Mouse (Mus musculus) olfactory bulb, adult 2 months (tissue): Measurements from ENCODE around the gene Nr2c1. TPM values are rescaled to one million over a fixed set of nuclear protein-coding genes. Genes with fewer than 3 reads are reported as not detected.

Source experiments
- H3K27ac ChIP-seq: fragments of 200-500 bp; 2 replicates; pipeline ENCODE4 v1.5.1; 2012; ENCODE audit warnings: low read depth, low read length; ENCODE audit not compliant: insufficient read depth
- H3K4me1 ChIP-seq: fragments of 200-500 bp; 2 replicates; pipeline ENCODE4 v1.6.1; 2012; ENCODE audit warnings: low read length; ENCODE audit not compliant: control insufficient read depth, insufficient read depth
- H3K4me3 ChIP-seq: fragments of 200-500 bp; 2 replicates; pipeline ENCODE4 v1.5.1; 2012; ENCODE audit warnings: mild to moderate bottlenecking, low read depth, low read length, moderate library complexity; ENCODE audit not compliant: insufficient read depth
- CTCF ChIP-seq: fragments of 200-500 bp; IDR thresholded peaks from 2 replicates; pipeline ENCODE4 v1.5.1; 2012; ENCODE audit warnings: low read depth, mild to moderate bottlenecking, low read length, moderate library complexity; ENCODE audit not compliant: insufficient read depth
- POLR2A ChIP-seq: fragments of 200-500 bp; IDR thresholded peaks from 2 replicates; pipeline ENCODE4 v1.6.1; 2012; ENCODE audit warnings: mild to moderate bottlenecking, low read depth, low read length, moderate library complexity; ENCODE audit not compliant: insufficient read depth
- WGBS: fragments of 180-500 bp; shearing (Covaris S2); methylation state at CpG from one replicate; pipeline ENCODE4 v1.1.7; 2018; 5-methylcytosine and 5-hydroxymethylcytosine counted together
- polyA plus RNA-seq: library from polyadenylated mRNA; stranded (reverse); fragments of >200 nt; gene quantifications from 2 replicates; pipeline ENCODE4 v1.2.4, GENCODE M21; 2012; ENCODE audit warnings: low replicate concordance; ENCODE audit not compliant: missing spikeins, insufficient read depth, insufficient read length

The Nr2c1 gene
- polyA plus RNA-seq, 1 experiment, result not detected

- H3K4me1 ChIP-seq, result no peaks in the 10 kb centered on the region; the same call in 1 of the 2 replicates
- 68% methylated on average over 12 of the region's 12 CpGs for WGBS
- H3K27ac ChIP-seq, result no peak overlapping the region
- no peak overlapping the region for H3K4me3 ChIP-seq
- no peak for TF ChIP-seq POLR2A
- TF ChIP-seq CTCF, result no peak
Measured at GRCm38 (mm10) chr10:94134535-94135390, 13.1 kb upstream of the Nr2c1 start.

- Histone ChIP-seq H3K27ac (no peak overlapping the region), H3K4me1 (no peaks in the 10 kb centered on the region; the same call in 1 of the 2 replicates), H3K4me3 (no peak overlapping the region)
- WGBS, result 91% methylated on average over 10 of the region's 10 CpGs
- TF ChIP-seq CTCF (no peak), POLR2A (no peak)
Measured at GRCm38 (mm10) chr10:94138890-94139482, 8.8 kb upstream of the Nr2c1 start.

GRCm38 (mm10) chr10:94140227-94140931 lies 7.4 kb upstream of the Nr2c1 start:
- WGBS, result 71% methylated on average over 3 of the region's 3 CpGs
- no peak for TF ChIP-seq POLR2A
- TF ChIP-seq CTCF, result no peak
- H3K4me3 ChIP-seq, result no peak overlapping the region
- no peaks in the 10 kb centered on the region for H3K4me1 ChIP-seq
- no peak overlapping the region for H3K27ac ChIP-seq

GRCm38 (mm10) chr10:94142427-94142826 lies 5.4 kb upstream of the Nr2c1 start:
- Histone ChIP-seq H3K4me1 (no peaks in the 10 kb centered on the region), H3K27ac (no peak overlapping the region), H3K4me3 (no peak overlapping the region)
- 92% methylated on average over 3 of the region's 3 CpGs for WGBS
- TF ChIP-seq POLR2A, result no peak
- no peak for TF ChIP-seq CTCF

- TF ChIP-seq CTCF, result no peak
- TF ChIP-seq POLR2A, result no peak
- Histone ChIP-seq H3K27ac (no peak overlapping the region), H3K4me3 (no peak overlapping the region), H3K4me1 (no peaks in the 10 kb centered on the region)
- WGBS, result 28% methylated on average over 5 of the region's 5 CpGs
Measured at GRCm38 (mm10) chr10:94144581-94144980, 3.2 kb upstream of the Nr2c1 start.

- TF ChIP-seq POLR2A, result no peak
- TF ChIP-seq CTCF, result no peak
- WGBS, result 10% methylated on average over 8 of the region's 8 CpGs
- peak overlapping the region; percentile 59 for H3K4me3 ChIP-seq
- no peaks in the 10 kb centered on the region for H3K4me1 ChIP-seq
- H3K27ac ChIP-seq, result no peak overlapping the region
Measured at GRCm38 (mm10) chr10:94147391-94147755, 450 bp upstream of the Nr2c1 start.

- no peak overlapping the region for H3K27ac ChIP-seq
- WGBS, result 78% methylated on average over 4 of the region's 4 CpGs
Measured at GRCm38 (mm10) chr10:94151488-94151887, 3.7 kb downstream of the Nr2c1 start.

GRCm38 (mm10) chr10:94153841-94154240 lies 6.0 kb downstream of the Nr2c1 start:
- Histone ChIP-seq H3K4me1 (no peaks in the 10 kb centered on the region), H3K4me3 (no peak overlapping the region), H3K27ac (no peak overlapping the region)
- no peak for TF ChIP-seq POLR2A
- no peak for TF ChIP-seq CTCF

More at GRCm38 (mm10) chr10:94151488-94151887, 3.7 kb downstream of the Nr2c1 start:
- Histone ChIP-seq H3K4me1 (no peaks in the 10 kb centered on the region), H3K4me3 (no peak overlapping the region)
- no peak for TF ChIP-seq POLR2A
- TF ChIP-seq CTCF, result no peak

- Histone ChIP-seq H3K27ac (no peak overlapping the region), H3K4me3 (no peak overlapping the region), H3K4me1 (no peaks in the 10 kb centered on the region)
- TF ChIP-seq CTCF (no peak), POLR2A (no peak)
- WGBS, result 90% methylated on average over 6 of the region's 6 CpGs
Measured at GRCm38 (mm10) chr10:94158962-94159361, 11.1 kb downstream of the Nr2c1 start.
